Mouse (Mus musculus) left cerebral cortex, adult 6 months (tissue): ENCODE data around the gene Cbs. TPM values are rescaled to one million over a fixed set of nuclear protein-coding genes. Genes with fewer than 3 reads are reported as not detected.

Experiments used
- long read RNA-seq, 2 experiments: library from polyadenylated mRNA; unstranded; transcript quantifications; one replicate each; pipeline ENCODE4 v2.0.0; 2019 to 2020
- polyA plus RNA-seq: library from polyadenylated mRNA; unstranded; fragments of <200 nt; fragmentation: Nextera tagmentation; gene quantifications from 2 replicates; pipeline ENCODE4 v1.2.3, GENCODE M21; 2021

Cbs gene
- 16.7 and 30.7 TPM in 2 replicates for polyA plus RNA-seq
- long read RNA-seq, experiment 1, full-length matches to known transcripts = 148 of 185 reads
- long read RNA-seq, experiment 1, partial matches to known transcripts = 7 of 185 reads
- long read RNA-seq, experiment 1, other reads (novel, unspliced or antisense) = 30 of 185 reads
- long read RNA-seq, experiment 2, full-length matches to known transcripts = 33 of 43 reads
- long read RNA-seq, experiment 2, partial matches to known transcripts = 5 of 43 reads
- long read RNA-seq, experiment 2, other reads (novel, unspliced or antisense) = 5 of 43 reads

GRCm38 (mm10) chr17:31636942-31637811 is at the start of gene Cbs:
Cbs (minus strand) TSS chr17:31637238.

GRCm38 (mm10) chr17:31677507-31677906 is 40.5 kb upstream of the Cbs start, which contains the start of gene Cryaa:
Cryaa (plus strand) TSS chr17:31677807.

GRCm38 (mm10) chr17:31658468-31659185 is 21.6 kb upstream of the Cbs start, which contains the start of gene U2af1:
U2af1 (minus strand) TSS chr17:31658892.

GRCm38 (mm10) chr17:31564015-31564857 is 72.8 kb downstream of the Cbs start, which contains the start of gene Pknox1:
Pknox1 (plus strand) TSS chr17:31564734.

Other genes with a start within 250 kb of the Cbs start
- 16.3 and 20.6 TPM in 2 replicates for gene Wdr4, start 117.3 kb downstream of the Cbs start, polyA plus RNA-seq
- 722 and 811 TPM in 2 replicates for gene Ndufv3, start 117.1 kb downstream of the Cbs start, polyA plus RNA-seq
- 5.3 and 6.9 TPM in 2 replicates for gene Pknox1, start 72.5 kb downstream of the Cbs start, polyA plus RNA-seq
- gene U2af1, start 21.7 kb upstream of the Cbs start, polyA plus RNA-seq = 47.1 and 53.1 TPM in 2 replicates
- 0.23 TPM in 1 of 2 replicates, not detected in the other for gene Cryaa, start 40.6 kb upstream of the Cbs start, polyA plus RNA-seq
- 0.83 and 10.2 TPM in 2 replicates for gene Sik1, start 218.6 kb upstream of the Cbs start, polyA plus RNA-seq